Mouse (Mus musculus) neural tube, embryonic 12.5 days (tissue): ENCODE results near the gene Gpbar1. TPM values are rescaled to one million over a fixed set of nuclear protein-coding genes. Genes with fewer than 3 reads are reported as not detected.

Source experiments
- ATAC-seq: fragments of 200-750 bp; cut with Nextera tagmentation; 2 replicates; pipeline ENCODE4 v1.8.0; 2017; ENCODE audit warnings: low read depth, mild to moderate bottlenecking, moderate TSS enrichment, moderate library complexity; ENCODE audit not compliant: low FRiP score
- H3K27ac ChIP-seq: fragments of 300-500 bp; sonication (generic); 2 replicates; pipeline ENCODE4 v1.5.1; 2016
- H3K27me3 ChIP-seq: fragments of 300-500 bp; sonication (generic); replicated peaks from 2 replicates; pipeline ENCODE4 v1.6.1; 2016; ENCODE audit warnings: mild to moderate bottlenecking
- H3K36me3 ChIP-seq: fragments of 300-500 bp; sonication (generic); 2 replicates; pipeline ENCODE4 v1.6.1; 2016; ENCODE audit warnings: mild to moderate bottlenecking
- H3K4me1 ChIP-seq: fragments of 300-500 bp; sonication (generic); 2 replicates; pipeline ENCODE4 v1.6.1; 2016
- H3K4me2 ChIP-seq: fragments of 300-500 bp; sonication (generic); replicated peaks from 2 replicates; pipeline ENCODE4 v1.6.1; 2016; ENCODE audit warnings: mild to moderate bottlenecking
- H3K4me3 ChIP-seq: fragments of 300-500 bp; sonication (generic); 2 replicates; pipeline ENCODE4 v1.5.1; 2016
- H3K9ac ChIP-seq: fragments of 300-500 bp; sonication (generic); 2 replicates; pipeline ENCODE4 v1.6.1; 2016; ENCODE audit warnings: mild to moderate bottlenecking
- H3K9me3 ChIP-seq: fragments of 300-500 bp; sonication (generic); 2 replicates; pipeline ENCODE4 v1.6.1; 2016; ENCODE audit warnings: mild to moderate bottlenecking
- WGBS: fragments of 180-500 bp; shearing (Covaris S2); methylation state at CpG from one replicate; pipeline ENCODE4 v1.1.7; 2016; 5-methylcytosine and 5-hydroxymethylcytosine counted together
- polyA plus RNA-seq: library from polyadenylated mRNA; unstranded; fragments of >200 nt; fragmentation: Nextera tagmentation; extraction: Ambion mirVana; gene quantifications from 2 replicates; pipeline ENCODE4 v1.2.1, GENCODE M21; 2016

Gpbar1 gene
- polyA plus RNA-seq, 1 experiment from 2014 or later: not detected

DNA sequence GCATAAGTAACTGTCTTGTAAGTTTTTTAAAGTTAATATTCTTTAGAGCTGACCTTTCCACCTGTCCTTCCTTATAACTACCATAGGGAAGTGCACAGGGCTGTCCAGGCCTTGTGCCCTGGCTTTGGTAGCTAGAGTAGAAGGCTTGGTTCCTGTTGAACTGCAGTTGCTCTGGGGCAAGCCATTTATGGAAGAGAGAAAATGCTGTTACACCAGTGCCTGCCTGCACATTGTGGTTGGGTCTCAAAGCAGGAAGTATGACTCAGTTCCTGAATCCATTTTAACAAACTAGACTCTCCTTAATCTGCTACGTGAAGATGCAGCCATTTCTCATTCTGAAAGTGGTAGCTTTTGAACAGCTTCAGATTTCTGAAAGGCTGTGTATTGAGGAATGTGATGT is 29.6 kb upstream of the Gpbar1 start:
- H3K27me3 ChIP-seq: no peaks in the 10 kb centered on the region
- no peak overlapping the region for H3K4me3 ChIP-seq
- peaks cover 49% of the 10 kb centered on the region for H3K36me3 ChIP-seq
- 78% methylated on average over 1 of the region's 1 CpGs for WGBS
- no peaks in the 10 kb centered on the region for H3K9me3 ChIP-seq
- H3K9ac ChIP-seq: no peak overlapping the region
- H3K4me1 ChIP-seq: no peaks in the 10 kb centered on the region
- no peak overlapping the region for H3K27ac ChIP-seq
- no peak overlapping the region for H3K4me2 ChIP-seq
- no peak for ATAC-seq

DNA sequence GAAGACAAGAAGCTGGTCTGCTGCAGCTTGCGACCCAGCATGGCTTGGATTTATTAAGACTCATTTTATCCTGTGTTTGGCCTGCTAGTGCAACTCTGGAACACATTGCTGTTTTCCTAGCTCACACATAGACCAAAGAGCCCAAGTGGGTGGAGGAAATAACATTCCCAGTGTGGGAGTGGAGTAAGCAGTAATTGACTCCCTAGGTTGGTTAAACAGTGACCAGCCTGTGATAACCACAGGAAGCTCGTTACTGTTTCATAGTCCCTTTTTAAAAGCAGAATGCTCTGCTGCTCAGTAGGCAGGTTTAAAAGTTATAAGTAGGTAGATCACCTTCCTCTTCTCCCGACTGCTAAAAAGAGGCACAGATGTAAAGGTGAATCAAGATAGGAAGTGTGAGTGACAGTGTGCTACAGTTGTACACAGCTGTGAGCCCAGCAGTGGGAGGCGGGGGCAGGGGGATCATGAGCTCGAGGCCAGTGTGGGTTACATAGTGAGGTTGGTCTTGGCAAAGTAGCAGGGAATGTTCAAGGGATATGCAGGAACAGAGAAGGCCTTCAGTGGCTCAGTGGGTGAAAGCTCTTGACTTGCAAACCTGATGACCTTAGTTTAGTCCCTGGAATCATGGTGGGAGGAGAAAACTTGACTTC is 28.9 kb upstream of the Gpbar1 start:
- Histone ChIP-seq H3K27ac (no peak overlapping the region), H3K36me3 (peaks cover 56% of the 10 kb centered on the region)

DNA sequence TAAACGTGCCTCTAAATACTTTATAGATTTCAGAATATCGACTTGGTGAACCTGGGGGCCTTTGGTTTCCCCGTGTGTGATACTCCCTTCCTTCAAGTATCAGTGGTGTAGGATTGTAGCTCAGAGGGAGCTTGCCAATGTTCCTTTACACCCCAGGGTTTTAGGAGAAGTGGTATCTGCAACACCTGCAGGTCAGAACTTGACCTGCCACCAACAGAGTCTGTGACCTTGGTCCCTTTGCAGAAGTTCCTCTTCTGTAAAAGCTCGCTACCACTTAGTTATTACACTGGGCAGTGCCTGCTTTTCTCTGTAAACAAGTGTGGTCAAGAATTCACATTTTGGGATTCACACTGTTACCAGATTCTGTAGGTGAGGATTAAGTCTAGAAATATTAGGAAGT is 28.3 kb upstream of the Gpbar1 start:
- H3K4me2 ChIP-seq: no peak overlapping the region
- H3K27me3 ChIP-seq: no peaks in the 10 kb centered on the region
- H3K9ac ChIP-seq: no peak overlapping the region
- H3K4me1 ChIP-seq: no peaks in the 10 kb centered on the region
- no peak overlapping the region for H3K27ac ChIP-seq
- H3K36me3 ChIP-seq: peaks cover 61% of the 10 kb centered on the region
- H3K9me3 ChIP-seq: no peaks in the 10 kb centered on the region
- H3K4me3 ChIP-seq: no peak overlapping the region
- 93% methylated on average over 4 of the region's 4 CpGs for WGBS
- no peak for ATAC-seq

More for the DNA sequence above, 28.9 kb upstream of the Gpbar1 start:
- Histone ChIP-seq H3K4me3 (no peak overlapping the region), H3K27me3 (no peaks in the 10 kb centered on the region), H3K4me1 (no peaks in the 10 kb centered on the region), H3K4me2 (no peak overlapping the region), H3K9me3 (no peaks in the 10 kb centered on the region), H3K9ac (no peak overlapping the region)
- WGBS: 72% methylated on average over 5 of the region's 5 CpGs
- ATAC-seq: no peak

DNA sequence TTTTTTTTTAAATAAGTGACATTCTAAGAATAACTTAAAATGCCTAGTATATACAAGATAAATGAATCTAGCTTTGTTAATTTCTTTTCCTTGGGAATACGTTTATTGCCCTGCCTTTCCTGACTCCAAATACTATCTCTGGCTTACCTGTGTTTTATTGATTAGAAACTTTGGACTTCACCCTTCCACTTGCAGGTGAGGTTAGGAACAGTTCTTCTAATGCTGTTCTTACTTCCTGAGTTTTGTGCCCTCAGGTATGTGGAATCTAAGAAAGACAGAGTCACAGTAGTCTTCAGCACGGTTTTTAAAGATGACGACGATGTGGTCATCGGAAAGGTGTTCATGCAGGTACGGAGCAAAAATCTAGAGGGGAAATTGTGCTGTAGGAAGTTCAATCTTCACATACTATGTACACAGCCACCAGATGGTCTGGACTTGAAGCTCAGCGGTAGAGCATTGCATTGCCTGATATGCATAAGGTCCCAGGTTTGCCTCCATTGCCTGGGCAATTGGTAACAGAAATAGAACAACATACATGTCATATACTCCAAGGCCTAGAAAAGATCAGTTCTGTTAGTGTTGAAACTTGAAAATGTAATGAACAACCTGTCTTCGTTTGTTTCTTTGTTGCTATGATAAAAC is 22.5 kb upstream of the Gpbar1 start:
- Histone ChIP-seq H3K36me3 (peaks cover 84% of the 10 kb centered on the region), H3K4me3 (no peak overlapping the region), H3K4me1 (no peaks in the 10 kb centered on the region), H3K9ac (no peak overlapping the region), H3K27ac (no peak overlapping the region), H3K27me3 (no peaks in the 10 kb centered on the region), H3K4me2 (no peak overlapping the region), H3K9me3 (no peaks in the 10 kb centered on the region)
- 95% methylated on average over 8 of the region's 8 CpGs for WGBS
- ATAC-seq: no peak

DNA sequence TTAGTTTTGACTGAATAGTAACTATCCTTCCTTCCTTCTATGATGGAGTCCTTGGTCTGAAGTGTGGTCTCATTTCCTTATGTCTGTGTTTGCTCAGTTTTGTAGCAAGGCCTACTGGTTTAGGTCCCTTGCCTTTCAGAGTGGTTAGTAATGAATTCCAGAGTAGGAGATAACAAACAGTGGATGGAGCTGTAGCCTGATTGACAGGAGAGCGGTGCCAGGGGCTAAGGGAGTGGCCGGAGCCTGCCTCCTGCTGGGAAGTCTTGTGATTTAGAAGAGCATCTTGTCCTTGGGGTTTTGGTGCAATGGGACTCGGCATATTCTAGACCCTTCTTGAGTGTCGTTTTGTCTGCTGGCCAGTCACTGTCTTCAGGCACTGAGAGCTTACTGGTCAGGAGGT is 21.6 kb upstream of the Gpbar1 start:
- H3K36me3 ChIP-seq: peaks cover 76% of the 10 kb centered on the region
- 85% methylated on average over 4 of the region's 4 CpGs for WGBS

DNA sequence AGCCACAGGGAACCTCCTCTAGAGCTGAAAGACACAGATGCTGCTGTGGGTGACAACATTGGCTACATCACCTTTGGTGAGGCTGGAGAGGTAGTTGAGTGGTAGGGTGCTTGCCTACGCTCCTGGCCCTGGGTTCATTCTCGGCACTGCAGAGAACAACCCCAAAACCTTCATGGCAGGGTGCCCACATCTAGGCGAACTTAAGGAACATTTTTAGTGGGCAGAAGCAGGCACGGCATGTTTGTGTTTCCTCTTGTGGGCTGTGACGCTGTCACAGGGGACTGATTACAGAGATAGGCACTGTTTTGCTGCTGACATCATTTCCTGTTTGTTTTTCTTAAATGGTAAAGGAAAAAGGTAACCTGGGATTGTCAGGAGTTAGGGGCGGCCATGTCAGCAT is 15.8 kb upstream of the Gpbar1 start:
- ATAC-seq: no peak
- H3K9me3 ChIP-seq: no peaks in the 10 kb centered on the region
- H3K27me3 ChIP-seq: no peaks in the 10 kb centered on the region
- H3K27ac ChIP-seq: no peak overlapping the region
- peaks cover 83% of the 10 kb centered on the region for H3K36me3 ChIP-seq
- no peak overlapping the region for H3K4me2 ChIP-seq
- H3K9ac ChIP-seq: no peak overlapping the region
- H3K4me1 ChIP-seq: no peaks in the 10 kb centered on the region
- H3K4me3 ChIP-seq: no peak overlapping the region
- 92% methylated on average over 6 of the region's 6 CpGs for WGBS

More for the DNA sequence above, 21.6 kb upstream of the Gpbar1 start:
- no peaks in the 10 kb centered on the region for H3K9me3 ChIP-seq
- no peak overlapping the region for H3K9ac ChIP-seq
- H3K27me3 ChIP-seq: no peaks in the 10 kb centered on the region
- no peaks in the 10 kb centered on the region for H3K4me1 ChIP-seq
- no peak overlapping the region for H3K4me3 ChIP-seq
- H3K4me2 ChIP-seq: no peak overlapping the region
- H3K27ac ChIP-seq: no peak overlapping the region
- no peak for ATAC-seq

DNA sequence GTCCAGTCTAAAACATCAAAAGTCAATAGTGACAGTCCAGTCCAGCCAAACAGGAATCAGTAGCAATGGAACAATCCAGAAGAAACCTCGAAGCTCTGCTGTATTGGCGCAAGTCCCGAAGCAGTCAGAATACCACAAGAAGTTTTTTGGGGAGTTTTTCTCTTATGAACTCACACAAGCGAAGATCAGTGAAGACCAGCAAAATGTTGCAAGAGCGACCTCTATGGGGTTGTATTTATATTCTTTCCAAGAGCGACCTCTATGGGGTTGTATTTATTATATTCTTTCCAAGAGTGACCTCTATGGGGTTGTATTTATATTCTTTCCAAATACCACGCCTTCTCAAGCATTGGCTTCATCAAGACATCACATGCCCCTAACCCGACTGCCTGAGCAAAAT is 9.6 kb upstream of the Gpbar1 start:
- Histone ChIP-seq H3K9ac (no peak overlapping the region), H3K36me3 (peaks cover 53% of the 10 kb centered on the region), H3K27me3 (no peaks in the 10 kb centered on the region), H3K27ac (no peak overlapping the region), H3K4me1 (no peaks in the 10 kb centered on the region), H3K4me3 (no peak overlapping the region), H3K4me2 (no peak overlapping the region), H3K9me3 (no peaks in the 10 kb centered on the region)
- WGBS: 88% methylated on average over 8 of the region's 8 CpGs
- no peak for ATAC-seq

DNA sequence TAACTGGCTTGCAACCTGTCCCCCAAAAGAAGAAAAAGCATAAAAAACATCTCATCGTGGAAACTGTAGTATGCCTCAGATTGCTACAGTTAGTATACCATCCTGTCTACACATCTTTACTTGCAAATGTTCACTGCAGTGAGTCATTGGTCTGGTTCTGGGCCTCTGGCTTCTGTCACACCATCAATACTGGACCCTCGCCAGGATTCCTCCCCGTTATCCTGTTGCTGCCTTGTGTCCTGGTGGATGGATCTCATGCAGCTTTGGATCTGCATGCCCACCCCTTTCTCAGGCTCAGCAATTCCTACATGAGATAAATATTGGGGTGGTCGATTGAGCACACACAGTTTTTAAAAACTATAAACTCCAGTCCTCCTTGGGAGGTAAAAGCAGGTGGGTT is 6.7 kb upstream of the Gpbar1 start:
- no peak for ATAC-seq
- Histone ChIP-seq H3K4me1 (no peaks in the 10 kb centered on the region; the same call in 1 of the 2 replicates), H3K4me3 (no peak overlapping the region), H3K9me3 (no peaks in the 10 kb centered on the region), H3K4me2 (no peak overlapping the region), H3K27ac (no peak overlapping the region), H3K9ac (no peak overlapping the region), H3K27me3 (no peaks in the 10 kb centered on the region), H3K36me3 (peaks cover 24% of the 10 kb centered on the region)
- 84% methylated on average over 4 of the region's 4 CpGs for WGBS

DNA sequence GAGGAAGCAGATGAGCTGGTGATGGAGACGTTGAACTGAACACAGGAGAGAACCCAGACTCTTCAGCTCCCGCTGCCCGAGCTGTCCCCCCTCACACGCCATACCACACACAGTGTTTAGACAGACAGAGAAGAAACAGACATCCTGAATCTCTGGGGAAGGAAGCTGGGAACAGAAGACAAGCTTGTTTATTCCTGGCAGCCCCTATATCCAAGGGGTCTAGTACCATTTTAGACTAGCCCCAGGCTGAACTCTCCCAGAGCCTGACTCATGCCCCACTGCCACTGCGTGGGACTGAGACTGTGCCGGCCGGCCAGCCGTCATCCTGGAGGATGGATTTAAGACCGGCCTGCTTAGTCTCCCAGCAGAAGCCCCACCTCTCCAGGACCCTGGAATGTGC is 3.3 kb upstream of the Gpbar1 start:
- no peak overlapping the region for H3K4me3 ChIP-seq
- no peaks in the 10 kb centered on the region for H3K27me3 ChIP-seq
- no peak for ATAC-seq
- 0 out of 2 replicates have a peak overlapping the region, but pooled peaks have one; percentile 18 for H3K9ac ChIP-seq
- 54% methylated on average over 9 of the region's 9 CpGs for WGBS
- H3K36me3 ChIP-seq: peaks cover 13% of the 10 kb centered on the region
- no peaks in the 10 kb centered on the region; the same call in 1 of the 2 replicates for H3K4me1 ChIP-seq
- no peaks in the 10 kb centered on the region for H3K9me3 ChIP-seq
- no peak overlapping the region for H3K27ac ChIP-seq
- no peak overlapping the region for H3K4me2 ChIP-seq

DNA sequence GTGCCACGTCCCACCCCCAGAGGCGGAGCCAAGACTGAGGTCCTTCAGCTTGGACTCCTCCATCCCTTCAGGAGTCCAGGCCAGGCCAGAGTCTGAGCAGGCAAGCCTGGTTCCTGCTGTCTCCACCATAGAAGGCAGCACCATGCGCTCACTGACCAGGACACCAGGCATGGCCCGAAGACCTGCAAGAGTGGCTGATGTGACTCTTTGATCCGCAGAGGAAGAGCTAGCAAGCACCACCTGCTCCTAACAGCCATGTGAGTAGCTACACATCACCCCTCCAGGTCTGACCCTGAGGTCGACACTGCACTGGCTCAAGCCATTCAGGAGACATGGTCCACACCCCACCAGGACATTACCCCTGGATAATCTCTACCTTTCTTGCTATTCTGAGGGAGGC is 1.3 kb upstream of the Gpbar1 start:
- peaks cover 34% of the 10 kb centered on the region for H3K36me3 ChIP-seq
- no peaks in the 10 kb centered on the region for H3K27me3 ChIP-seq
- H3K4me2 ChIP-seq: no peak overlapping the region
- no peaks in the 10 kb centered on the region for H3K9me3 ChIP-seq
- no peak for ATAC-seq
- 66% methylated on average over 6 of the region's 6 CpGs for WGBS
- no peaks in the 10 kb centered on the region; the same call in 1 of the 2 replicates for H3K4me1 ChIP-seq
- no peak overlapping the region for H3K4me3 ChIP-seq
- no peak overlapping the region for H3K27ac ChIP-seq
- no peak overlapping the region for H3K9ac ChIP-seq

DNA sequence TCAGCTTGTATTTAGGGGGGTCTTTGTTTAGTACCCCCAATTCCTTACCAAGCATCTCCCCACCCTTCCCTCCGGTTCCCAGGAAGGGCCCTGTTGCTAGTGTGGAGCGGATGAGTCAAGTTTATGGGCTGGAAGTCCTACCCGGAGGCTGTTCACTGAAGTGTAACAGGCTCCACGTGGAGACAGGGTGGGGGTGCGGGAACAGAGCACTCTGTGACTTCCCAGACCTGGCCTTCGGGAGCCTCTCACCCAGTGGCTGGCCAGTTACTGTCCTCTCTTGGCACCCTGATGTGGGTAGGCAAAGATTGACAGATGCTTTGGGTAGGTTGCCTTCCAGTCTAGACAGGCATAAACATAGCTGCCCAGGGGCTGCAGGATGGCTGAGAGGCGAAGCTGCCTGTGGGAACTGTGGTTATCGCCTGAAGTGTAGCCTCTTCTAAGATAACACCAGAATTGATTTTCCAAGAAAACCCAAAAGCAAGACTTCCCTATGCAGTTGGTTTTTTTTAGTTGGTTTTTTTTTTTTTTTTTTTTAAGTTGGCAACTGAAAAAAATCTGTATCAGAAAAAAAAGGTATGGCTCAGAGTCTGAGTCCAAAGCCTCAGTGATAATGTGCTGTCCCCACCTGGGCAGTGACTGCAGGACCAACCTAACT is 340 bp upstream of the Gpbar1 start:
- Histone ChIP-seq H3K4me2 (no peak overlapping the region), H3K9ac (no peak overlapping the region), H3K36me3 (peaks cover 42% of the 10 kb centered on the region), H3K9me3 (no peaks in the 10 kb centered on the region), H3K27me3 (no peaks in the 10 kb centered on the region), H3K4me3 (no peak overlapping the region), H3K4me1 (peaks cover 4% of the 10 kb centered on the region), H3K27ac (no peak overlapping the region)
- no peak for ATAC-seq
- 62% methylated on average over 8 of the region's 8 CpGs for WGBS

DNA sequence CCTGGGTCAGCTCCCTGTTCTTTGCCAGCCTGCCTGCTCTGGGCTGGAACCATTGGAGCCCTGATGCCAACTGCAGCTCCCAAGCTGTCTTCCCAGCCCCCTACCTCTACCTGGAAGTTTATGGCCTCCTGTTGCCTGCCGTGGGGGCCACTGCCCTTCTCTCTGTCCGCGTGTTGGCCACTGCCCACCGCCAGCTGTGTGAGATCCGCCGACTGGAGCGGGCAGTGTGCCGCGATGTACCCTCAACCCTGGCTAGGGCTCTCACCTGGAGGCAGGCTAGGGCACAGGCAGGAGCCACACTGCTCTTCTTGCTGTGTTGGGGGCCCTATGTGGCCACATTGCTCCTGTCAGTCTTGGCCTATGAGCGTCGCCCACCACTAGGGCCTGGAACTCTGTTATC is 638 bp downstream of the Gpbar1 start:
- Histone ChIP-seq H3K4me3 (no peak overlapping the region), H3K4me1 (peaks cover 12% of the 10 kb centered on the region), H3K27ac (no peak overlapping the region), H3K36me3 (peaks cover 42% of the 10 kb centered on the region), H3K9ac (no peak overlapping the region), H3K4me2 (no peak overlapping the region), H3K9me3 (no peaks in the 10 kb centered on the region), H3K27me3 (no peaks in the 10 kb centered on the region)
- WGBS: 90% methylated on average over 11 of the region's 11 CpGs
- ATAC-seq: no peak
